Mouse (Mus musculus) monocyte, adult 5-6 weeks (primary cell): Measurements from ENCODE around the gene Etv1. TPM values are rescaled to one million over a fixed set of nuclear protein-coding genes. Genes with fewer than 3 reads are reported as not detected.
A peak's percentile ranks its signal among the peaks of the same experiment; 100 is the strongest.
"Not testable (repeated sequence)": the region's sequence is repeated elsewhere in the genome, so short reads cannot be mapped to it uniquely, and the experiment has no call there.

Experiments used
- ATAC-seq: fragments of 153-309, 156-312 bp; replicated peaks from 2 replicates; pipeline ENCODE4 v1.8.0; 2017; ENCODE audit warnings: mild to moderate bottlenecking; ENCODE audit not compliant: low TSS enrichment, insufficient number of reproducible peaks, severe bottlenecking, poor library complexity, low FRiP score
- total RNA-seq: library from RNA; stranded (forward); fragments of 200-1000, 200-491, 200-594 nt; gene quantifications from 3 replicates; pipeline ENCODE4 v1.2.3, GENCODE M21; 2017

Gene Etv1
- total RNA-seq, 1 experiment from 2014 or later, result not detected

DNA sequence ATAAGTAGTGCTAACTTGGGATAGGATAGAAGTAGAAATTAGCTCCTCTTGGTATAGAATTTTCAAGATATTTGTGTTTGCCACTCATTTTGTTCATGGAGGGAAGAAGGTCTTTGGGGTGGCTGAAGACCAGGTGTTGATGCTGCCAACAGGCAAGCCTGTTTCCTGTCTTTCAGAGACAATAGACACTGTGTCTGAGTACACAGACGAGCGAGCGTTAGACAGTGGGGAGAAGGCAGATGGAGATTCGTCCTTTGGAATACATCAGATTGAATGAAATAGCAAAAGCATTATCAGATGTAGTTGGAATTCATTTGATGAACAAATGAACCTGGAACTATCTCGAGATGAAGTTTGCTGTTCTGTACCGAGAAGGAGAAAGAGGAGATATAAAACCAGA, 33.2 kb downstream of the Etv1 start:
- ATAC-seq, result no peak

DNA sequence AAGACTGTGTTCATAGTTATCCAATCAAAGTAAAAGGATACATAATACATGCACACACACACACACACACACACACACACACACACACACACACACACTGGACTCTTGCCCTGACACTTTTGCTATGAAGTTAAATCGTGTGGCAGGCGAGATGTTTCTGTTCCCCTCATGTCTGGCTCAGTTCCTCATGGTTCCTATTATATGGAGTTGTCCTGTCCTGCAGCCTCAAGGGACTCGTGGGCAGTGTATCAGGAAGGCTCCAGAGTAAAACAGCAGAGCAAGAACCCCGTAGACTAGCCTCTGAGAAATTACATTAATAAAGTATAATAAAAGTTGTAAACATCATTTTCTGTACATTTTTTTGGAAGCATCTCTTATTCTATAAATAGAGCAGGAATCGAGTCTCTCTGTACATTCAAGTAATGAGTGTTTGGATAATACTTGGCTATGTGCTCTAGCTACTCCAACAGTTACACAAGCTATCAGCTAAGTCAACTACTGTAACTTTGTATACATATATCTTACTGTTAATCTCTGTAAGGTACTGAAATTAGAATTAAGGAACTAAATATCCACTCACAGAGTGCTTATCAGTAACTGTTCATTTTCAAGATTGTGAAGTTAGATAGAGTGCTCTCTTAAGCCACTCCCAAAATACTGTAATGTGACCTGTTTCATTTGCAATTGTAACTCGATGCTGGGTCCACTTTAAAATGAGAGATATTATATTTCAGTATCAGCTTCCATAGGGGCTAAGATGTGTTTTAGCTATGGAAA, 35.0 kb downstream of the Etv1 start:
- no peak for ATAC-seq

DNA sequence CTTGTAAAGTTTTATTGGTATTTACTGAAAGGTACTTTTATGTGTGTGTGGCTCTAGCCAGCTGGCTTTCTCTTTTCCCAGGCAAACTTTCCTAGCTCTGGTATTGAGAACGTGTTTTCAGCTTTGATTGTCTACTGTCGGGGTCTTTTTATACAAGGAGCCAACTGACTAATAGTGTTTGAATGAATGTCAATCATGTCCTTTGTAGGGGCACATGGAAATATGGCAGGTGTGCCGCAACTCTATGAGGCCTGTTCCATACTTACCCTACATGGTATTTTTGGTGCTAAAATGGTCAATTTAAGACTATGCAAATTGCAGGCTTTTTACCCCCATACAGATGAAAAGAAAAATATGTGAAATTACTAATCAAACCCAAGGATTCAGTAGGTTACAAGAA, 37.1 kb downstream of the Etv1 start:
- ATAC-seq, result no peak

DNA sequence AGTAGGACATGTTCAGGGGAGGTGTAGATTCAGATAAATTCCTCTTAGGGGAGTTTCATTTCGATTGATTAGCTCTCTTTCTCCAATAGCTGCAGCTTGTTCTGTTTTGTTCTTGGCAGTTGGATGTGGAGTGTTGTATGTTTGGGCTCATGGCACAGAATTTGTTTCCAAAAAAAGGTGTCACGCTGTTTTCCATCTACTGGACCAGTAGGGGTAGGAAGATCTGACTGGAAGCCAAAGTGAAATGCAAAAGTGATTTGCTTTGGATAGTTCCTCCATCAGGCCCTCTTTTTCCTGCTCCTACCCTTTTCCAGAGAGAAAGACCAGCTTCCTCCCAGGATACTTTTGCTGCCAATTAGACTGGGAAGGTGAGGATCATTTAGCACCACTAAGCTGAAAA, 39.1 kb downstream of the Etv1 start:
- no peak for ATAC-seq

DNA sequence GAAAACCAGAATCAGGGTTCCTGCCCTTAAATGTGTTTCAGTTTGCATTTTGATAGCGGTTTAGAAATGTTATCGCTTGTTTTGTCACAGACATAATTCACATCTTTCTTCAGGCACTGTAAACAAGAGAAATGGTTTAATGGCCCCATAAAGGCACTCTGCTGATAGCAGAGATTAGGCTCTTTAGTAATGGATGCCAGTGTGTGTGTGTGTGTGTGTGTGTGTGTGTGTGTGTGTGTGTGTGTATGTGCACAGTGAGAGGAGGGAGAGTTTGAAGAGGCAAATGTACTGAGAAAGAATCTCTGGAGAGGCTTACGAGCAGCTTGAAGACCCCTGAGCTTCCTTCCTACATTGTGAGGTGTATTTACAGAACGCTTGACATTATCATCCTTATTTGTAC, 41.5 kb downstream of the Etv1 start:
- ATAC-seq, result no peak

DNA sequence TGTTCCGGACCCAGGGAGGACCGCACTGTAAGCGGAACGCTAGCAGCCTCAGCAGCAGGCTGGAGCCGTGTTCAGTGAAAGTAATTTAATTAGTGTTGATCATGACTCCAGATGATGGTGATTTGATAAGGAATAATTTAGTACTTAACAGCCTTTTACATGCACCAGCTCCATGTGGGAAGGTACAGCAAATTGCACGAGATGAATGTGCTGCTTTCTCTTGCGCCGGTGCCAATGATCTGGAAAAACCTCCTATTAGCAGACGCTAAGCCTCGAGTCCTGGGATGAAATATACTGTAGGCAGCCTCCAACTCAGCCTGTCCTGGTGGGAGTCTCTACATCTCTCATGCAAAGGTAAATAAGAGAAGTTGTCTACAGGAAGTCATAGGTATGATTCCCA, 45.2 kb downstream of the Etv1 start:
- ATAC-seq, result no peak

DNA sequence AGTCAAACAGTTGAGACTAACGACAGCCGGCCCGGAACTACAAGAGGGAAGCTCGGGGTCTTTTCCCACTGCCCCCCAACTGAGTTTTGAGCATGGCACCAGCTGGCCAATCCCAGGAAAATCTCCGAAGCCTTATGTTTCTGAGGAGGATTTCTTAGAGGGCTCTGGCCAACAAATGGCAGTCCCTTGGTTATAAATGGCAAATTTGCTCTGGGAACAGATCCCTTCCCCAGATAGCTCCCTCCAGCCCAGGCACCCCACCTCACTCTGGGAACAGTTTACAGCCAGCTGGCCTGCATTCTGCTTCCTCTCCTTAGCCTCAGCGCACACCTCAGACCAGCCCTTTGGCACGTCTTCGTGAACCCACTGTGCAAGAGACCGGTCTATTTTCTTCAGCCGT, 53.8 kb downstream of the Etv1 start:
- no peak for ATAC-seq

DNA sequence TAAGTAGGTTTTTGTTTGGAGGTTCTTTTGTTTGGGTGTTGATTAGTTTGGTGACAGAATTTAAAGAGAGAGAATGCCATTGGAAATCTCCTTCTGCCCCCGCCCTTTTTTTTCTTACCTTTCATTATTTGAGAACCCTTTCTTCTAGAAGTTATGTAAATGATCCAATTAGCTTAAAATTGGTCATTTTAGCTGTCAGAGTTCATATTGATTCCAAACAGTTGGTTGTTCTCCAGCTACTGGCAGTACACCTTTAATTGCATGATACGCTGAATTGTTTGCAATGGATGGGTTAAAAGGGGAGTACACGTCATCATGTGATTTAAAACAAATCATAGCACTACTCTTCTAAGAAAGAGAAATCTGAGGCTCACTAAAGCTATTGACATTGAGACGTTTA, 55.4 kb downstream of the Etv1 start:
- ATAC-seq, result no peak

DNA sequence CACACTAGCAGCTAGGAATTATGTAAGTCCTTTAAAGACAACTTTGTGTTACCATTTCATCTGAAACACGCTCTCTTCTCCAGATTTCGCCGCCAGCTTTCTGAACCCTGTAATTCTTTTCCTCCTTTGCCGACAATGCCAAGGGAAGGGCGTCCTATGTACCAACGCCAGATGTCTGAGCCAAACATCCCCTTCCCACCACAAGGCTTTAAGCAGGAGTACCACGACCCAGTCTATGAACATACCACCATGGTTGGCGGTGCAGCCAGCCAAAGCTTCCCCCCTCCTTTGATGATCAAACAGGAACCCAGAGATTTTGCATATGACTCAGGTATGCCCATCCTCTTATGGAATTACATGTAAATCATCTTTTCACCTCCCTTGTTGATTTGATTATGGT, 55.8 kb downstream of the Etv1 start:
- not testable (repeated sequence) for ATAC-seq

DNA sequence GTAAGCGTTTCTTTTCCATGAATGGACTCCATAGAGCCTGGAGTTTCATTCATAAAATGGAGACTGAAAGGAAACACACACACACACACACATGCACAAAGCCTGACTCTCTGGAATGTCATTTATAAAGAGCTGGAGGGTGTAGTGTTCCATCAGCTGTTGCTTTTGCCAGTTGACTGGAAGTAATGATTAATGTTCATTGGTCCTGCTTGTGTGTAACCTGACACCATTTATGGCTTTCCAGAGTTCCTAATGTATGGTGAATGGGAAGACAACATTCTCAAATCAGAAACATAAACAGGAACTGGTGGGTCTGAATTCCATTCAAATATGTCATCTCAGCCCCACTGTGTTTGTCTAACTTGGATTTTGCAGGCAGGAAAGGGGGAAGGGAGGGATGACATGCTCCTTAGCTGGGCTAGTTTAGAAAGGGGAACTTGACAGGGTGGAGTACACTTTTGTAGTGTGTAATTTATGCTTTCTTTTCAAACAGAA, 64.7 kb downstream of the Etv1 start:
- ATAC-seq, result peak; percentile 83

DNA sequence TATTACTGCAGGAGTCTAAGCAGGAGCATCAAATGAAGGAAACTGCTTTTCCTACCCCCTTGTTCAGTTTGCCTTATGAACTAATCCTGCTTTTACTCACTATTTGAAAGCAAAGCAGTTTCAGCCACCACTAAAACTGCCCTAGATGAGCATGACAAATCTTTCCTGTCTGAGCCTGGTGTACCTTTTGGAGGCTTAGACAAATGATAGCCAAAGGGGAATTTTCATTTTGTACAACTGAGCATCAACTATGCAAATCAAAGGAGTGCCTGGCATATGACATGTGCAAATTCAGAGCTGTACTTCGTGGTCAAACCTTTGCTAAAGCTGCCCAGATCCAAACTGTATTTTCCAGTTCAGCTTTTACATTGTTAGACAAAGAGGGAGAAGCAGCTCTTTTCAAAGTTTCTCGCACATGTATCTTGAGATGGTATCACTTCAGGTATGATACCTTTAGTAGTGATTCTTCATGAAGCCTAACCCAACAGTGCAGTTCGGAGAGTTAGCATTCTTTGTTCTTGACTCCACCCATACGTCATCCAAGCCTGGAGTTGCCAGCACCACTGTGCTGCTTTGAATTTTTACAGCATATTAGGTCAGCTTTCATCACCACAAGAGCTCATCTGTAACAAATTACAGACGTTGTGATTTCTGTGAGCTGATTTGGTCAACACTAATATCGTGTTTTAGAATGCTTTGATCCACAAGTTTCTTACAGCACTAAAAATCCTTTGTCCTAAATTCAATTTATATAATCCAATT, 68.5 kb downstream of the Etv1 start:
- no peak for ATAC-seq

DNA sequence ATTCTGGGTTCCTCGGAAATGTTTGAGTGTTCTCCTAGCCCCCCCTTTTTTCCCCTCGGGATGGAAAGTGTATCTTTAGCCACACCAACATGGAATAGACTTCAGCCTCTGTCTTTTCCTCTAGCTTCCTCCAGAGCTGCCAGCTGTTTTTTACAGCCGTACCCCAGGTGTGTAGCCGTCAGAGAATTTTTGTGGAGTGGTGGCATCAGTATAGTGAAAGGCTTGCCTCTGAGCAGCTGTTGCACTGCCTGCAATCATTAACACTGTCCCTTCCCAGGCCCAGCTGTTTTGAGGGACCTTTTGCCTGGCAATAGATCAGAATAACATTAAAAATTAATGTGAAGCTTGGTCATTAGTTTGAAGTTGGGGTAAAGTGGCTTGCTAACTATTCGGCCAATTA, 70.8 kb downstream of the Etv1 start:
- ATAC-seq, result no peak

DNA sequence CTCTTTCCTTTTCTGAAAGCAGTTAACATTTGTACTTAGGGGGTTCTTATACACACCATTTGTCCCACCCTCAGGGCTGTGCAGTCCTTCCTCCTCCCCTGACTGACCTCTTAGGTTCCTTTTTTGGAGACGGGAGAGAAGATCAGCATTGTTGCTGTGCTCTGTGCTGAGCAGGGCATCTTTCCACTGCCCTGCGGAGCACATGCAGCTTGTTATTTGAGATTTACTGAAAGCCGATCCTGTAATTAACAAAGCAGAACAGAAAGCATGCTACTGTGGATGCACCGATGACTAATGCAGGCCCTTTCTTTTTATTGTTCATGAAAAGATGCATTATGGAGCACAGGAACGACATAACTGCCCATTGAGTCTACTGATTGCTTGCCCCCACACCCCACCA, 75.1 kb downstream of the Etv1 start:
- no peak for ATAC-seq

DNA sequence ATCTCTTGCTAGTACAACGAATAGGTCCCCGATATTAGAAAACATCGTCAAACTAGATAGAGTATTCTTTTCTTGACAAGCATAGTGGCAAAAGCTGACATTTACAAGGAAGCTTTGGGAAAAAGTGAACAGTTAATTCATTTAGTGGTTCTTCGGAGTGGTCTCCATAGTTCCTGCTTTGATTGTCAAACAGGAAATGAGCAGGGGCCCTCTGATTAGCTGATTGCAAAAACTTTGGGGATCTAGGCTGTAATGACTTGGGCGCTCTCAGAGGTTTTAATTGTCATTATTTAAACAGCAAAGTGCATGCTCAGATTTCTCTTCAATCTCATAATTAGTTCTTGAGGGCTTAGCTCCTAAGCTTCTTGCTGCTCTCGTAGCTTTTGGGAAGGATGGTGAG, 75.6 kb downstream of the Etv1 start:
- no peak for ATAC-seq

DNA sequence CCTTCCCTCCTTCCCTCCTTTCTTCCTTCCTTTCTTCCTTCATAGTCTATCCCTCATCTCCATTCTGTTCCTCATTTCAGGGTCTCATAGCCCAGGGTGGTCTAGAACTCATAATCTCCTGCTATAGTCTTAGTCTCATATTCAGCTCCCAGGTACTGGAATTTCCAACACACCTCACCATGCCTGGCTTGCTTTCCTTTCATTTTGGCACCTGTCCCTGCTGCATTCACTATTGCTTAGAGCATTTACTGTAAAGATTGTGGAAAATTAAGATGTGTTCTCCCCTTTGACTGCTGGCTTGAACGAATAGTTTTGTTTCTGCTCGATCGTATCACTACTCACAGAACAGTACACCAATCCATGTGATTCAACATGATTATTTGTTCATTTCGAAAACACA, 80.5 kb downstream of the Etv1 start:
- no peak for ATAC-seq

DNA sequence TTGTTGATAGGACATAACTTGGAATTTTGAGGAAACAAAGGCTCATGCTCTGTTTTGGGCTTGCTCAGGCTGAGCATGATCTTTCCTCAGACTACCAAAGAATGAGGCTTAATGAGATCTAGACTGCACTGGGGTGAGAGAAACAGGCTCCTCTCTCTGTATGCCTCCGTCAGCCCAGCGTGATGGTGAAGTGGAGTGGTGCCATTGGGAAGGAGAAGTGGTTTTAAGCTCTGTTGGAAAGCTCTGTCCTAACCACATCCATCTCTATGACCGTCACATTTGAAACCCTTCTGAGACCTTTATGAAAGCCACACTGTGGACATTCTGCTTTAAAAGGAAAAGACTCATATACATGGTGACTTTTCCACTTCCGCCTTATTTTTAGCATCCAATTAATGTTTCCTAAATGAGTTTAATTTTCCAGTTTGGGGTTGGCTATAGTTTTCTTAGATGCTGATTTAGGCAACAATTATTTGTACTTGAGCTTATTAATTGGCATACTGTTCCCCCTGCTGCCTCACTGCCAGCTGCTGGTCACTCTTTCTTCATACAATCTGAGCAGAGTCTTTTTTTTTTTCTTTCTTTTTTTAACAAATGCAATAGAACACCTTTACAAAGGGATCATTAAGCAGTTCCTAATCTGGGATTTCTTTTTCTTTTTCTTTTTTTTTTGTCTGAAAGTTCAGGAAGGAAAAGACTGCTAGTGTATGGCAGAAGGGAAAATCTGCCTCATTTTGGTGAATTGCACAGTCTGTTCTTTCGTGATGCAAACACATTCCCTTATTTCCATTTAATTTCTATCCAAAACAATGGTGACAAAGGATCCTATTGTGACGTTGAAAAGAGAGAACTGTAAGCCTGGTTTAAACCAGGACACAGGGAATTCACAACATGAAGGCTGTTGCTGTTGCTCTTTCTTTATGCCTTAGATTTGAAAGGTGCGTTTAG, 81.3 kb downstream of the Etv1 start:
- ATAC-seq, result no peak; the same call in 1 of the 2 replicates

DNA sequence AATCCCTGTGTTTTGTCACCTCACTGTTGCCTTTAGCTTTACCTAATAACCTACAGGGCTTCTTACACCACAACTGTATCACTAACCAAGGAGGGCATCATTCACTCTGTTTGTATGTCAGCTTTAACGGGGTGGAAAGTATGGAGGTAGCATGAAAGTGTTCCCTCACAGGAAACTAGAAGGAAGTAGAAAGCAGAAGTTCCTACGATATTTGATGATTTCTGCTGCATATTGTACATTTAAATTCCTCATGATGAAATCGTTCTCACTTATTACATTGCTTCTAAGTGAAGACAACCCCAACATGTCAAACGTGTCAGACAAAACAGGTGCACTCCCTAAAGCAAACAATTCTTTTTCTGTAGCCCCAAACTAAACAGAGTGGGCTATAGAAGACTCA, 84.2 kb downstream of the Etv1 start:
- peak; percentile 53; the same call in 1 of the 2 replicates for ATAC-seq

DNA sequence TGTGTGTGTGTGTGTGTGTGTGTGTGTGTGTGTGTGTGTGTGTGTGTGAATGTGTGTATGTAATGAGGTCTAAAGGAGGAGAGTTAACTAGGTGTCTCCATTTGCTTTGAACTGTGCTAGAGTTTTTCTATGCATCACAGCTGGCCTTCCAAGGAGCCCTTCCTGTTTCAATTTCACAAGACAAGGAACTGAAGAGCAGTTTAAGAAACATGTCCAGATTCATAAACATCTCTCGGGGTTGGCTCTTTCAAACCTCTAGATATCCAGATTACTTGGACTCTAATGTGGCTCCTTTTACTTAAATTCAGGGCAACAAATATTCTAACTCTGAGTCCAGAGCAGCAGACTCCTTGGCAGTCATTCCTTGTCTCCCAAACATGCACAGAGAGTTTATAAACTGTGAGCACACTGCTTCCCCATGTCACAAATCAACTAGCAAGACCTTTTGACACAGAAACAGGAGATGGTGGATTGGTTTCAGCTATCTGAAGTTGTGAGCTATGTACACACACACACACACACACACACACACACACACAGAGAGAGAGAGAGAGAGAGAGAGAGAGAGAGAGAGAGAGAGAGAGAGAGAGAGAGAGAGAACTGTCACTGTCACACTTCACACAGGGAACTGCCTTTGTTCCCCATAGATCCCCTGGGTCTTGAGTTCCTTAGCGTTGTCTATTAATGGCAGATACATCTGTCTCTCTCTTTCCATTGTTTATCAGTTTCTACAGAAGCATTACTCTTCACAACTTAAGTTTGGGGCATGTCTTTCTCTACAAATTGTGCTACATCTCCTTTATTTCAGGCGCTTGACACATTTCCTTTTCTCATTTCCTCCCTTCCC, 85.0 kb downstream of the Etv1 start:
- 0 out of 2 replicates have a peak, but pooled peaks have one; percentile 54 for ATAC-seq
